Mouse (Mus musculus) megakaryocyte, embryonic 14.5 days (primary cell): Measurements from ENCODE around the gene Ints14. TPM values are rescaled to one million over a fixed set of nuclear protein-coding genes. Genes with fewer than 3 reads are reported as not detected.
A peak's percentile ranks its signal among the peaks of the same experiment; 100 is the strongest.
"Not testable (repeated sequence)": the region's sequence is repeated elsewhere in the genome, so short reads cannot be mapped to it uniquely, and the experiment has no call there.

Experiments
- H3K27me3 ChIP-seq: replicated peaks from 2 replicates; pipeline ENCODE3; 2012; ENCODE audit warnings: inconsistent platforms
- H3K36me3 ChIP-seq: replicated peaks from 2 replicates; pipeline ENCODE3; 2012; ENCODE audit warnings: low read length, inconsistent platforms, mixed read lengths
- H3K4me1 ChIP-seq: 2 replicates; pipeline ENCODE4 v1.6.1; 2012; ENCODE audit warnings: inconsistent platforms
- H3K4me3 ChIP-seq: replicated peaks from 2 replicates; pipeline ENCODE3; 2012; ENCODE audit warnings: moderate library complexity, mild to moderate bottlenecking, inconsistent platforms
- H3K9me3 ChIP-seq: 2 replicates; pipeline ENCODE4 v1.6.1; 2012; ENCODE audit warnings: inconsistent platforms
- FLI1 ChIP-seq: IDR thresholded peaks from 2 replicates; pipeline ENCODE4 v1.6.1; 2012; ENCODE audit warnings: low read length, inconsistent platforms, mixed read lengths
- GATA1 ChIP-seq: IDR thresholded peaks from 3 replicates; pipeline ENCODE4 v1.6.1; 2012; ENCODE audit warnings: mixed read lengths, low read length, inconsistent platforms, borderline replicate concordance
- polyA plus RNA-seq: library from polyadenylated mRNA; stranded (reverse); fragments of >175 nt; gene quantifications from 2 replicates; pipeline ENCODE4 v1.2.3, GENCODE M21; 2012; ENCODE audit warnings: low replicate concordance; ENCODE audit not compliant: insufficient read depth

The Ints14 gene
- polyA plus RNA-seq, 1 experiment, result 41.7 TPM

- H3K4me1 ChIP-seq, result peaks cover 25% of the 10 kb centered on the region
- H3K27me3 ChIP-seq, result no peaks in the 10 kb centered on the region
- no peak overlapping the region for H3K4me3 ChIP-seq
- TF ChIP-seq FLI1 (no peak), GATA1 (no peak)
- H3K36me3 ChIP-seq, result peaks cover 3% of the 10 kb centered on the region
- H3K9me3 ChIP-seq, result peaks cover 6% of the 10 kb centered on the region
Measured at GRCm38 (mm10) chr9:65027241-65027640, 66.5 kb downstream of the Ints14 start.

DNA sequence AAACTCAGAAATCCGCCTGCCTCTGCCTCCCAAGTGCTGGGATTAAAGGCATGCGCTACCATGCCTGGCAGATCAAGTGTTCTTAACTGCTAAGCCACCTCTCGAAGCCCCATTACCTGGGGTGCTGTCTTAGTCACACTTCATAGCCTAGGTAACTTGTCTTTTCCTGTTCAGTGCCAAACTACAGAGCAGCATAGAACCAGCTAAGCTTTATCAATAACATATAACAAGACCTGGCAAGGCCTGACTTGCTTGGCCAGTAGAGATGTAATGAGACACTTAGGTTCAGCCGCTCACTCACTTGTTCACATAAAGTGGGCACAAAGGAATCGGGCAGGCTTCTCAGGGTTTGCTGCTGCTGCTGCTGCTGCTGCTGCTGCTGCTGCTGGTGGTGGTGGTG is 67.6 kb downstream of the Ints14 start:
- no peak for TF ChIP-seq FLI1
- TF ChIP-seq GATA1, result no peak
- H3K36me3 ChIP-seq, result peaks cover 3% of the 10 kb centered on the region
- peaks cover 22% of the 10 kb centered on the region for H3K4me1 ChIP-seq

DNA sequence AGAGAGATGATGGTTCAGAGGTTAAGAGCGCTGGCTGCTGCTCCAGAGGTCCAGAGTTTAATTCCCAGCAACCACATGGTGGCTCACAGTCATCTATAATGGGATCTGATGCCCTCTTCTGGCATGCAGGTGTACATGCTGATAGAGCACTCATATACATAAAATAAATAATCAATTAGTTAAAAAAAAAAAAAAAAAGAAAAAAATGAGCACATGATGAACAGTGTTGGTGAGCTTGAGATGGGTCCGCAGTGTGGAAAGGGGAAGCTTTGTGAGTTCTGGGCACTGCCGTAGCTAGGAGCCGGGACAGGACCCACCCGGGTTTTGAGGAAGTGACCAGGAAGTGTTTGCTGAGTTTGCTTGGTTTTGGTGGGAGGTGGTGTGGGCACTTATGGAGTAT is 70.7 kb downstream of the Ints14 start:
- H3K36me3 ChIP-seq, result peaks cover 29% of the 10 kb centered on the region
- H3K4me3 ChIP-seq, H3K9me3 ChIP-seq, H3K27me3 ChIP-seq: not testable (repeated sequence)
- H3K4me1 ChIP-seq, result peaks cover 33% of the 10 kb centered on the region

More for the DNA sequence above, 67.6 kb downstream of the Ints14 start:
- no peak overlapping the region for H3K4me3 ChIP-seq
- peaks cover 6% of the 10 kb centered on the region for H3K9me3 ChIP-seq
- H3K27me3 ChIP-seq, result no peaks in the 10 kb centered on the region

GRCm38 (mm10) chr9:65031894-65032268 is 71.2 kb downstream of the Ints14 start:
- no peak for TF ChIP-seq FLI1
- TF ChIP-seq GATA1, result no peak
- Histone ChIP-seq H3K36me3 (peaks cover 34% of the 10 kb centered on the region), H3K27me3 (no peaks in the 10 kb centered on the region), H3K9me3 (no peaks in the 10 kb centered on the region), H3K4me3 (peak overlapping the region; percentile 99), H3K4me1 (peaks cover 34% of the 10 kb centered on the region)

DNA sequence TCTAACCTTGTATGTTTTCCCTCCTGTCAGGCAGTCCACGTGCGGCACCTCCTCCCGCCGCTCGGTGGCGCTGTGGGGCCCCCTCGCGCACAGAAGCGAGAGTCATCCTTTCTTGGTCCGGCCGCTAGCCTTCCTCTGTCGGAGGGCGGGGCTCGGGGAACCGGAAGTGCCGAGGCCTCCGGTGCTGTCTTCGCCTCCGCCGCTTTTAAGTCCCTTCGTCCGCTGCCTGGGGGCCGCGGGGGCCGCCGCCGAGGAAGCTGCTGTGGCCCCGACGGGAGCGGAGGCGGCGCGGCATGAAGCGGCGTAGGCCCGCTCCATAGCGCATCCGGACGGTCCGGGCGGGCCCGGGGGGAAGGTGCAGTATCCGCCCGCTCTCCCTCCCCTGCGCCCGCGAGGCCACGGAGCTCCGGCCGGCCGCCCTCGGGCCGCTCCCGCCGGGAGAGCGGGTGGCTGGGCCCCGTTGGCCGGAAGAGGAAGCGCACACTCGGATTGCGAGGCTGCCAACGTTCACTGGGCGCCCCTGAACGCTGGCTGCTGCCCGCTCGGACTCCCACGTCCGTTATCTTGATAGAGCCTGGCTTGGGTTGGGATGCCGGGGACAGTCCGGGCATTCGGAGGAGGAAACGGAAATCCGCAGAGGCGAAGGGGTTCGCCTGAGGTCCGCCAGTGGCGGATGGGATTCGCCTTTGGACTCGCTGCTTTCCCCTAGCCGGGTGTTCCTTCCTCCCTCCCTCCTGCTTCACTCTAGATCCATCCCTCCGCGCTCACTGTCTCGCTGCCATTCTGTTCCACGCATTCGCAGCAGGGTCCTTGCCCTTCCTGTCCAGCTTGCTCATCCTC is 71.8 kb downstream of the Ints14 start, which contains the start of gene Dpp8:
Gene Dpp8, plus strand, starts transcription at position 146 of the 840 bp plus-strand sequence.
- peaks cover 38% of the 10 kb centered on the region for H3K36me3 ChIP-seq
- no peaks in the 10 kb centered on the region for H3K27me3 ChIP-seq
- peak within 1 kb of the TSS; percentile 99 for H3K4me3 ChIP-seq
- H3K9me3 ChIP-seq, result no peaks in the 10 kb centered on the region
- TF ChIP-seq GATA1 (peak; percentile 35; the same call in 1 of the 3 replicates), FLI1 (peak; percentile 36)
- peaks cover 34% of the 10 kb centered on the region for H3K4me1 ChIP-seq

GRCm38 (mm10) chr9:65036456-65036855 is 75.8 kb downstream of the Ints14 start:
- TF ChIP-seq FLI1 (no peak), GATA1 (no peak)
- no peaks in the 10 kb centered on the region for H3K27me3 ChIP-seq
- no peak overlapping the region for H3K4me3 ChIP-seq
- no peaks in the 10 kb centered on the region for H3K9me3 ChIP-seq
- peaks cover 74% of the 10 kb centered on the region for H3K36me3 ChIP-seq
- peaks cover 28% of the 10 kb centered on the region for H3K4me1 ChIP-seq

Other genes with a start within 250 kb of the Ints14 start
- gene Rab11a, start 223.1 kb upstream of the Ints14 start, polyA plus RNA-seq, result 693 and 793 TPM in 2 replicates
- 2.2 and 3.2 TPM in 2 replicates for gene Dennd4a, start 149.6 kb upstream of the Ints14 start, polyA plus RNA-seq
- gene Slc24a1, start 9.3 kb upstream of the Ints14 start, polyA plus RNA-seq, result 0.85 TPM in 1 of 2 replicates, not detected in the other
- gene Hacd3, start 60.8 kb downstream of the Ints14 start, polyA plus RNA-seq, result 0.81 and 1.6 TPM in 2 replicates
- gene Dpp8, start 71.5 kb downstream of the Ints14 start, polyA plus RNA-seq, result 0.41 and 2.4 TPM in 2 replicates
- 0.08 TPM in 1 of 2 replicates, not detected in the other for gene Igdcc4, start 140.6 kb downstream of the Ints14 start, polyA plus RNA-seq
- gene Igdcc3, start 180.3 kb downstream of the Ints14 start, polyA plus RNA-seq, result not detected in 2 replicates
- 2.6 and 3.6 TPM in 2 replicates for gene Parp16, start 234.4 kb downstream of the Ints14 start, polyA plus RNA-seq